Mouse (Mus musculus) thymus, postnatal 25 days (tissue): ENCODE measurements around the gene Tecpr1.

Experiments used
- DNase-seq: peaks from one replicate; pipeline ENCODE4 v3.0.0; 2022

The Tecpr1 gene

DNA sequence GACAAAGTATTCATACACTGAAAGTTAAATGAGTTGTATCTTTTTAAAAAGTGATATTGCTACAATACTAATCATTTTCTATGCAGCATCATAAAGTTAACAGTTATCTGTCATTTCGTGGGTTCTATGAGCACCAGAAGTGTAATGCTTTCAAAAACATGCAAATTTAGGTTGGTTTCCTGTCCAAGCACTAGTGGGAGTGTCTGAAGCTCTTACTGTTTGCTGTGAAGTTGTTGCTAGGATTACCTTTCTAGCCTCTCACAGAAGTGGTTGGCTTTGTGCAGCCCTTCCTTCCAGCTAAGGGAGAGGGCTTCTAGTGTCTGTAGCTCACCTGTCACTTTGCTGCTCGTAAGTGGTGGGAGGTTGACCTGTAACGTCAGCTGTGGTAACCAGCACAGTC is 57.7 kb downstream of the Tecpr1 start:
- DNase-seq: no peak

DNA sequence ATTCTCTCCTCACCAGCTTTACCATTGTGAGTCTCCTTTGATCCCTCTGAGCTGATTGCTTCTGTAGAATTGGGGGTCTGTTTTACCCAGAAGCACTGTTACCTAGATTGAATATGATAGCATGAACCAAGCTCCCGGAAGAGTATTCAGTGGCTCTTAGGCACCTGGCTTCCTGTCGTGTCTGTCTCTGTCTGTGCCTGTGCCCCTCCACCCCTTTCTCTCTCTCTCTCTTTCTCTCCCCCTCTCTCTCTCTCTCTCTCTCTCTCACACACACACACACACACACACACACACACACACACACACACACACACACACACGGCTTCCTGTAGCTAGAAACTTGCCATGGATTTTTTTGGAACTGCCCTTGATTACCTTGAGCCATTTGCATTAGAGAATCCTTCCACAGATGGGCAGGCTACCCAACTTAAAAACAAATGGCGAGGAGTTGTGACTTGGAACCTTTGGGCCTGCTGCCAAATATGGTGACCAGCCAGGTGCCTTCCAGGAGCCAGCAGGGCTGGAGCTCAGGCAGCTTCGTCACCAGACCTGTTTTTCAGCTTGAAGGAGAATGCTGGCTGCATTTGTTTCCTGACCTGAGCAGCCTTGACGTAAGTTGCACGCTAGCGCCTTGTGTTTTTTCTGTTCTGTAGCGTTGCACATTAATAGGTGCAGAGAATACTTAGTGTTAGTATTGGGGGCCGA is 60.5 kb downstream of the Tecpr1 start:
- DNase-seq: peak; percentile 12

DNA sequence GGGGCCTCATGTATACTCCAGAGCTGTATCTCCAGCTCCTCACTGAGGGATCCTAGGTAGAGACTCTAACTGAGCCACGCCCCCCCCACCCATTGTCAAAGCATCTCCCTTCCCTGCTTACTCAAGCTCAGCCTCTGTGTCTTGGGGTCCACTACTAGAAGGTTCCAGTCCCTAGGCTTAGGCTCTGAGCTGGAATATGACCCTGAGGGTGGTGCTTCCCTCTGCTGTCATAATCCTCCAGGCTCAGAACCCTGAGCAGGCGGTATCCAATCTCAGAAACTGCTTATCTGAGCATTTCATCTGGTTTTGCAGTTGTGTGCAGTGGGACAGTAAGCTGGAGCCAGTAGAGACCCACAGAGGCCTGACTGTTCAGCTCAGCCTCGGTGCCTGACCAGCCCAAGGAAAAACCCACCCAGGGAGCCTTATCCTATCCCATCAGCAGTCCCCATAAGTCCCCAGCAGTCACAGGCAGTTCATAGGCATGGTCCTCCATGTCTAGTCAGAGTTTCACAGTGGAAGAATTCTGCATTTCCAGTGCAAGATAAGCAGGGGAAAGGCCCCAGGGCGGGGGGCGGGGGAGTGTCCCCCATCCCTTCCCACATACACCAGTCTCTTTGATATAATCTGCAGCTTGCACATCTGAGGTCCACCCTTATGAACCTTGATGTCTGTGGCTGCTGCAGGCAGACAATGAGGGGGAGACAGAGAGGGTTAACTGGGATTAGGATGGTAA is 61.2 kb downstream of the Tecpr1 start:
- DNase-seq: peak; percentile 6

GRCm38 (mm10) chr5:144159137-144159536 is 64.3 kb downstream of the Tecpr1 start:
- no peak for DNase-seq

- no peak for DNase-seq
Observed at GRCm38 (mm10) chr5:144158604-144159003, 64.8 kb downstream of the Tecpr1 start.

DNA sequence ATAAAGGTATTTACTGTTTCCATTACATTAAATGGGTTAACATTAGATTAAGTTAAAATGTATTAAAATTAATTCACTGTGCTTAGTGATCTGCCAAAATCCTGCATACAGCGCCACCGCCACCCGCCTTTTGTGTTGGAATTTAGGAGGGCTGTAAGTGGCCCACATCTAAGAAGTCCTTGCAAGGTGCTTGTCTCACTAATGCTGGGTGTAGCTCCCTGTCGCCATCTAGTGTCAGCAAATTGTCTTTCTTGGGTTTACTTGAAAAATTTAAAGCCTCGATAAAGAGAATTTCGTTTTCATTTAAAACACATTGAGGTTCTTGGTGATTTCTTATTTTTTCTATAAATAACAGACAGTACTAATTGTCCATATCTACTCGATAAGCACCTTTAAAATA is 68.9 kb downstream of the Tecpr1 start:
- DNase-seq: peak; percentile 62

DNA sequence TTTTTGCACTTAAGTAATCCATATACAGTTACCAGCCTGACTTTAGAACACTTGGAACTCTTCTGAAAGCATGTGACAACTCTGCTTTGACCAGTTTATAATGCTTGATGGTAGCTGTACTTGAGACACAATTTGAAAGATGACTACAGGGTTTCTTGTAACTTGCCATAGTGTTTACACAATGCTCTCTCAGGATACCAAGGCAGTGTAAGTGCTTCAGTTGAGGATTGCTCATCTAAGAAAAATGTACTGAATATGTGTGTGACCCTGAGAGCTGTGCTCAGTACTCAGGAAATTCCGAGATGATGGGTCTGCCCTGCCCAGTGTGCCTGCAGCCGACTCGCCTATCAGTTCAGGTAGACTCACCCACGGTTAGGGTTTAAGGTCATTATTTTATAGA is 72.1 kb downstream of the Tecpr1 start:
- no peak for DNase-seq

- no peak for DNase-seq
Observed at GRCm38 (mm10) chr5:144149530-144149929, 73.9 kb downstream of the Tecpr1 start.

- no peak for DNase-seq
Observed at GRCm38 (mm10) chr5:144146898-144147297, 76.5 kb downstream of the Tecpr1 start.
